Comparison of ENCODE assay signal across 8 mouse cellular contexts in genomic region chr7:25281734-25282601, GRCm38 (mm10). TPM values are rescaled to one million over a fixed set of nuclear protein-coding genes. Genes with fewer than 3 reads are reported as not detected.
A peak's percentile ranks its signal among the peaks of the same experiment; 100 is the strongest.
DNase-seq lines count a peak whose midpoint lies in the region; ATAC-seq lines count a peak whose summit lies in the region.

No protein-coding gene starts in this region.

- no peaks in the 10 kb centered on the region for H3K27me3 ChIP-seq in hindbrain, embryonic 14.5 days (ENCODE audit: control insufficient read depth, insufficient read depth, low read length)

- no peaks in the 10 kb centered on the region for H3K9me3 ChIP-seq in hindbrain, embryonic 14.5 days (ENCODE audit: control insufficient read depth, low read length)

- peak overlapping the region; percentile 80 for H3K9ac ChIP-seq in hindbrain, embryonic 14.5 days

- H3K4me2 ChIP-seq in hindbrain, embryonic 14.5 days (replicated peaks) = peak overlapping the region; percentile 79

- peak; percentile 97 for DNase-seq in T-cell, adult 2 months (ENCODE audit: low spot score)
- DNase-seq in cerebellum, postnatal 25 days = peak; percentile 99
- DNase-seq in frontal cortex, postnatal 25 days (ENCODE audit: low spot score in 2 of 2) = peak; percentile 92 to 94
- DNase-seq in hindbrain, embryonic 14.5 days (ENCODE audit: low spot score) = peak; percentile 91
- peak; percentile 95 for DNase-seq in left cerebral cortex, adult 11 months (ENCODE audit: low spot score)
- peak; percentile 99 for DNase-seq in lung, postnatal 36 days
- DNase-seq in retina, embryonic 14.5 days (ENCODE audit: low spot score) = peak; percentile 96
- DNase-seq in thymus, postnatal 36 days = peak; percentile 98 to 99

- H3K36me3 ChIP-seq in hindbrain, embryonic 14.5 days (replicated peaks; ENCODE audit: control insufficient read depth, insufficient read depth) = peaks cover 24% of the 10 kb centered on the region

- H3K27ac ChIP-seq in hindbrain, embryonic 14.5 days = peak overlapping the region; percentile 99

- WGBS in hindbrain, embryonic 14.5 days = under 1% methylated on average over 85 of the region's 108 CpGs

- ATAC-seq in hindbrain, embryonic 14.5 days (ENCODE audit: low FRiP score) = peak; percentile 84

- peaks cover 53% of the 10 kb centered on the region for H3K4me1 ChIP-seq in hindbrain, embryonic 14.5 days (replicated peaks; ENCODE audit: control insufficient read depth, insufficient read depth, low read length)

- H3K4me3 ChIP-seq in hindbrain, embryonic 14.5 days (replicated peaks; ENCODE audit: low read length) = peak overlapping the region; percentile 82

RNA-seq across cellular contexts. Expression of gene Cic, which starts 14.5 kb away (rescaled TPM):
- 42.5 and 47.5 TPM in 2 replicates for polyA plus RNA-seq in hindbrain, embryonic 14.5 days (2014; fragmentation: Nextera tagmentation; extraction: Ambion mirVana)

RNA-seq across cellular contexts. Expression of gene Pafah1b3, which starts 15.8 kb away (rescaled TPM):
- 523 and 576 TPM in 2 replicates for polyA plus RNA-seq in hindbrain, embryonic 14.5 days (2014; fragmentation: Nextera tagmentation; extraction: Ambion mirVana)

RNA-seq across cellular contexts. Expression of gene Prr19, which starts 19.2 kb away (rescaled TPM):
- 4.2 and 5.2 TPM in 2 replicates for polyA plus RNA-seq in hindbrain, embryonic 14.5 days (2014; fragmentation: Nextera tagmentation; extraction: Ambion mirVana)

RNA-seq across cellular contexts. Expression of gene Tmem145, which starts 23.9 kb away (rescaled TPM):
- 74.9 and 81.2 TPM in 2 replicates for polyA plus RNA-seq in hindbrain, embryonic 14.5 days (2014; fragmentation: Nextera tagmentation; extraction: Ambion mirVana)

RNA-seq across cellular contexts. Expression of gene Erf, which starts 31.4 kb away (rescaled TPM):
- polyA plus RNA-seq in hindbrain, embryonic 14.5 days (2014; fragmentation: Nextera tagmentation; extraction: Ambion mirVana) = 5.7 and 6.7 TPM in 2 replicates

Comparison
In these comparisons a context has a peak if more than half of its experiments do, and no peak if none do; other contexts are left out.
1. Peak in every context shown above with its lines: DNase-seq, ATAC-seq, H3K4me3 ChIP-seq and H3K27ac ChIP-seq.